In the genomic region with DNA sequence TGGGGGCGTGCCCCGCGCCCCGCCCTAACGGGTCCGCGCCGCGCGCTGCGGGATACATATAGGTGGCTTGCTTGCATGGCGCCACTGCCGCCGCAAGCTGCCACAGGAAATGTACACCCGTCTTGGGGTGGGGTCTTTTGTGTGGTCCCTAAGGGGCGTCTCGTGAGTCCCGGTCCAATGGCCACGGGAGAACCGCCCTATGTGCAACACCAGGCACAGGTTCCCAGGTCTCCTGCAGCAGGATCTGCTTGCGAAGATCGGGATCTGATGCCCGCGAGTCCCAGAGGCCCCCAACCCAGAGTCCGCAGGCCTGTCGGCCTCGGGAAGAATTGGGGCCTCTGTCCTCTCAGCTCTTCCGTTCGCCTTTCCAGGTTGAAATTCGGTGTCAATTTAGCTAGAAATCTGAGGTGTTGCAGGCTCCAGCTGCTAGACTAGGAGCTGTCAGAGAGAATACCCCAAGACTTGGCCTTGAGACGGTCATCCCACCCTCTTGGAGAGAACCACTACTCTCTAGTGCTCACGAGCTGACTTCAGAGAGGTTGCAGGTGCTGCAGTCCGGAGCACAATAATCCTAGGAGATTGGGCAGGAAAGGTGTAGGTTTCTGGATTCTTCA, we compare ENCODE assay signal across 8 mouse cellular contexts. TPM values are rescaled to one million over a fixed set of nuclear protein-coding genes. Genes with fewer than 3 reads are reported as not detected.
DNase-seq lines count a peak whose midpoint lies in the region; ATAC-seq and TF ChIP-seq lines count a peak whose summit lies in the region.

No protein-coding gene starts in this region.

- intact Hi-C loops in heart, postnatal 14 days (cut with DNase I) = no loop called here

- peak overlapping the region; percentile 75 for H3K4me2 ChIP-seq in heart, embryonic 13.5 days
- H3K4me2 ChIP-seq in forebrain, embryonic 12.5 days = peak overlapping the region; percentile 85
- peak overlapping the region; percentile 98 for H3K4me2 ChIP-seq in liver, embryonic 15.5 days

- no peak for DNase-seq in heart, postnatal 14 days
- DNase-seq in adrenal gland, adult 18-20 months (ENCODE audit: low spot score in 2 of 2) = no peak
- no peak for DNase-seq in urinary bladder, postnatal 10 days (ENCODE audit: low spot score)
- no peak for DNase-seq in adrenal gland, postnatal 25 days

- H3K9ac ChIP-seq in heart, embryonic 13.5 days = peak overlapping the region; percentile 97
- peak overlapping the region; percentile 98 for H3K9ac ChIP-seq in forebrain, embryonic 12.5 days
- H3K9ac ChIP-seq in liver, embryonic 15.5 days = peak overlapping the region; percentile 79

- 3% methylated on average over 33 of the region's 33 CpGs for WGBS in heart, embryonic 13.5 days
- WGBS in forebrain, embryonic 12.5 days = 4% methylated on average over 33 of the region's 33 CpGs
- WGBS in liver, embryonic 15.5 days (ENCODE audit: insufficient replicate concordance) = 5% methylated on average over 33 of the region's 33 CpGs

- H3K27me3 ChIP-seq in heart, embryonic 13.5 days (replicated peaks) = 0 out of 2 replicates have a peak, but pooled peaks cover 4% of the 10 kb centered on the region
- peaks cover 28% of the 10 kb centered on the region for H3K27me3 ChIP-seq in E14TG2a.4 (ENCODE audit: insufficient read depth, low read length)
- no peaks in the 10 kb centered on the region; the same call in 1 of the 2 replicates for H3K27me3 ChIP-seq in forebrain, embryonic 12.5 days
- no peaks in the 10 kb centered on the region for H3K27me3 ChIP-seq in liver, embryonic 15.5 days

- peak overlapping the region; percentile 89 for H3K27ac ChIP-seq in heart, embryonic 13.5 days (replicated peaks)
- H3K27ac ChIP-seq in forebrain, embryonic 12.5 days = peak overlapping the region; percentile 93
- peak overlapping the region; percentile 86 for H3K27ac ChIP-seq in liver, embryonic 15.5 days (replicated peaks)

- TF ChIP-seq CTCF in E14TG2a.4 (conservative IDR thresholded peaks at IDR 0.05; ENCODE audit: low read length) = no peak

- H3K4me3 ChIP-seq in heart, embryonic 13.5 days = peak overlapping the region; percentile 84
- H3K4me3 ChIP-seq in E14TG2a.4 (replicated peaks; ENCODE audit: low read length) = peak overlapping the region; percentile 88
- H3K4me3 ChIP-seq in forebrain, embryonic 12.5 days (replicated peaks) = peak overlapping the region; percentile 97
- peak overlapping the region; percentile 81 for H3K4me3 ChIP-seq in liver, embryonic 15.5 days (replicated peaks)

- ATAC-seq in heart, embryonic 13.5 days (ENCODE audit: extremely low read depth, insufficient number of reproducible peaks, low FRiP score, low TSS enrichment) = no peak
- ATAC-seq in forebrain, embryonic 12.5 days (ENCODE audit: low FRiP score) = no peak; the same call in 1 of the 2 replicates
- no peak for ATAC-seq in liver, embryonic 15.5 days (ENCODE audit: insufficient read depth)

- peaks cover 27% of the 10 kb centered on the region for H3K4me1 ChIP-seq in heart, embryonic 13.5 days
- peaks cover 43% of the 10 kb centered on the region for H3K4me1 ChIP-seq in E14TG2a.4 (replicated peaks; ENCODE audit: low read depth, low read length)
- H3K4me1 ChIP-seq in forebrain, embryonic 12.5 days = peaks cover 32% of the 10 kb centered on the region
- H3K4me1 ChIP-seq in liver, embryonic 15.5 days (replicated peaks) = peaks cover 75% of the 10 kb centered on the region

- no peaks in the 10 kb centered on the region for H3K9me3 ChIP-seq in heart, embryonic 13.5 days
- H3K9me3 ChIP-seq in E14TG2a.4 (ENCODE audit: low read length) = no peaks in the 10 kb centered on the region
- H3K9me3 ChIP-seq in forebrain, embryonic 12.5 days = no peaks in the 10 kb centered on the region
- no peaks in the 10 kb centered on the region for H3K9me3 ChIP-seq in liver, embryonic 15.5 days (replicated peaks)

- H3K36me3 ChIP-seq in heart, embryonic 13.5 days = no peaks in the 10 kb centered on the region
- H3K36me3 ChIP-seq in E14TG2a.4 (ENCODE audit: insufficient read depth, low read length) = peaks cover 17% of the 10 kb centered on the region
- no peaks in the 10 kb centered on the region for H3K36me3 ChIP-seq in forebrain, embryonic 12.5 days (replicated peaks)
- no peaks in the 10 kb centered on the region for H3K36me3 ChIP-seq in liver, embryonic 15.5 days (replicated peaks)

RNA-seq across cellular contexts. Expression of a gene that starts 50.8 kb away (rescaled TPM):
- polyA plus RNA-seq in heart, embryonic 13.5 days (2015; fragmentation: Nextera tagmentation; extraction: Ambion mirVana) = 26.4 and 29.8 TPM in 2 replicates
- 10 to 100 TPM; 27.3 to 27.7 TPM for total RNA-seq in heart, postnatal 14 days (2021)
- polyA plus RNA-seq in forebrain, embryonic 12.5 days (2016; fragmentation: Nextera tagmentation; extraction: Ambion mirVana) = 44.1 and 50.1 TPM in 2 replicates
- 11.0 and 11.8 TPM in 2 replicates for polyA plus RNA-seq in liver, embryonic 15.5 days (2015; fragmentation: Nextera tagmentation; extraction: Ambion mirVana)
- total RNA-seq in adrenal gland, adult 18-20 months (2021) = 10 to 100 TPM; 15.9 to 26.0 TPM
- total RNA-seq in adrenal gland, postnatal 25 days (2021) = 20.8 and 37.1 TPM in 2 replicates
